Mouse (Mus musculus) CH12.LX (cell line): ENCODE results near the gene Ucn2. TPM values are rescaled to one million over a fixed set of nuclear protein-coding genes. Genes with fewer than 3 reads are reported as not detected.

ENCODE experiments used
- DNase-seq: peaks from one replicate; pipeline ENCODE4 v3.0.0-alpha.2; 2013; ENCODE audit errors: extremely low read depth
- H3K27ac ChIP-seq: 2 replicates; pipeline ENCODE4 v1.5.1; 2012; ENCODE audit warnings: low read depth, mild to moderate bottlenecking, control low read depth, moderate library complexity; ENCODE audit not compliant: insufficient read depth
- H3K27me3 ChIP-seq: replicated peaks from 2 replicates; pipeline ENCODE3; 2012; ENCODE audit warnings: inconsistent platforms
- H3K36me3 ChIP-seq, 2 experiments: replicated peaks in 1 of 2; 2 replicates each; pipeline versions ENCODE3 to v1.6.1; 2012; ENCODE audit warnings: inconsistent platforms in 1 of 2, low read length in 1 of 2, mild to moderate bottlenecking in 1 of 2, mixed read lengths in 1 of 2, moderate library complexity in 1 of 2; ENCODE audit not compliant: control insufficient read depth in 1 of 2, insufficient read depth in 1 of 2
- H3K4me1 ChIP-seq, 2 experiments: 2 replicates each; pipeline ENCODE4 v1.6.1; 2012; ENCODE audit warnings: inconsistent platforms in 1 of 2, moderate library complexity in 1 of 2; ENCODE audit not compliant: insufficient read depth in 2 of 2, control insufficient read depth in 1 of 2
- H3K4me2 ChIP-seq: 2 replicates; pipeline ENCODE4 v1.6.1; 2012; ENCODE audit warnings: low read depth, mild to moderate bottlenecking, control low read depth; ENCODE audit not compliant: poor library complexity, insufficient read depth, severe bottlenecking
- H3K4me3 ChIP-seq, 3 experiments: fragments of 150-350 bp in 1 of 3; sonication (generic) in 1 of 3; replicated peaks in 1 of 3; 2 replicates each; pipeline versions ENCODE3 to v1.5.1; 2011 to 2012; ENCODE audit warnings: low read depth in 2 of 3, low read length in 2 of 3, mild to moderate bottlenecking in 2 of 3, moderate library complexity in 2 of 3, control low read depth in 1 of 3, improper control_type of control experiment in 1 of 3, inconsistent platforms in 1 of 3, mixed read lengths in 1 of 3; ENCODE audit not compliant: poor library complexity in 1 of 3
- H3K79me2 ChIP-seq: replicated peaks from 2 replicates; pipeline ENCODE4 v1.6.1; 2012; ENCODE audit warnings: mild to moderate bottlenecking, moderate library complexity; ENCODE audit not compliant: control insufficient read depth, poor library complexity, insufficient read depth, severe bottlenecking; ENCODE audit errors: extremely low read depth
- H3K9ac ChIP-seq: 2 replicates; pipeline ENCODE4 v1.6.1; 2012; ENCODE audit warnings: low read depth, mild to moderate bottlenecking, control low read depth, moderate library complexity; ENCODE audit not compliant: insufficient read depth
- H3K9me3 ChIP-seq: replicated peaks from 2 replicates; pipeline ENCODE3; 2012; ENCODE audit warnings: low read length, inconsistent platforms, mixed read lengths
- BHLHE40 ChIP-seq: IDR thresholded peaks from 2 replicates; pipeline ENCODE4 v1.6.1; 2011; ENCODE audit warnings: mild to moderate bottlenecking, low read depth, low read length, improper control_type of control experiment
- CHD1 ChIP-seq: IDR thresholded peaks from 2 replicates; pipeline ENCODE4 v1.6.1; 2012; ENCODE audit warnings: low read depth, low read length, improper control_type of control experiment, inconsistent platforms
- CTCF ChIP-seq, 2 experiments: IDR thresholded peaks in 1 of 2; conservative IDR thresholded peaks in 1 of 2; 2 replicates each; pipeline ENCODE4 v1.5.1; 2011 to 2012; ENCODE audit warnings: low read depth in 2 of 2, low read length in 2 of 2, improper control_type of control experiment in 1 of 2, inconsistent platforms in 1 of 2, mild to moderate bottlenecking in 1 of 2, moderate library complexity in 1 of 2
- E2F4 ChIP-seq: IDR thresholded peaks from 2 replicates; pipeline ENCODE4 v1.6.1; 2011; ENCODE audit warnings: low read depth, low read length, improper control_type of control experiment; ENCODE audit not compliant: insufficient replicate concordance
- ETS1 ChIP-seq: conservative IDR thresholded peaks from 2 replicates; pipeline ENCODE4 v1.6.1; 2012; ENCODE audit warnings: low read depth, mild to moderate bottlenecking, inconsistent platforms, low read length, improper control_type of control experiment, moderate library complexity
- HCFC1 ChIP-seq: IDR thresholded peaks from 2 replicates; pipeline ENCODE4 v1.6.1; 2012; ENCODE audit warnings: low read depth, mild to moderate bottlenecking, inconsistent platforms, low read length, improper control_type of control experiment
- IRF4 ChIP-seq: IDR thresholded peaks from 2 replicates; pipeline ENCODE4 v1.6.1; 2014; ENCODE audit warnings: low read depth, mild to moderate bottlenecking, inconsistent platforms, low read length, improper control_type of control experiment
- JUN ChIP-seq: IDR thresholded peaks from 2 replicates; pipeline ENCODE4 v1.6.1; 2011; ENCODE audit warnings: low read depth, mild to moderate bottlenecking, low read length, improper control_type of control experiment, moderate library complexity; ENCODE audit not compliant: insufficient read depth
- MAX ChIP-seq: IDR thresholded peaks from 2 replicates; pipeline ENCODE4 v1.6.1; 2011; ENCODE audit warnings: low read length, improper control_type of control experiment
- MXI1 ChIP-seq: IDR thresholded peaks from 2 replicates; pipeline ENCODE4 v1.6.1; 2011; ENCODE audit warnings: mild to moderate bottlenecking, low read depth, low read length, improper control_type of control experiment
- NRF1 ChIP-seq: IDR thresholded peaks from 2 replicates; pipeline ENCODE4 v1.6.1; 2014; ENCODE audit warnings: low read depth, mild to moderate bottlenecking, inconsistent platforms, low read length, improper control_type of control experiment, moderate library complexity
- PAX5 ChIP-seq: IDR thresholded peaks from 2 replicates; pipeline ENCODE4 v1.6.1; 2012; ENCODE audit warnings: low read length, inconsistent platforms, mixed read lengths
- POLR2A ChIP-seq: IDR thresholded peaks from 2 replicates; pipeline ENCODE4 v1.6.1; 2011; ENCODE audit warnings: low read depth, mild to moderate bottlenecking, improper control_type of control experiment, low read length
- RAD21 ChIP-seq: IDR thresholded peaks from 2 replicates; pipeline ENCODE4 v1.6.1; 2011; ENCODE audit warnings: low read depth, mild to moderate bottlenecking, low read length, improper control_type of control experiment, moderate library complexity
- RCOR1 ChIP-seq: conservative IDR thresholded peaks from 2 replicates; pipeline ENCODE4 v1.6.1; 2012; ENCODE audit warnings: low read depth, mild to moderate bottlenecking, inconsistent platforms, low read length, improper control_type of control experiment
- SIN3A ChIP-seq: IDR thresholded peaks from 2 replicates; pipeline ENCODE4 v1.6.1; 2012; ENCODE audit warnings: low read length, improper control_type of control experiment, inconsistent platforms
- SMC3 ChIP-seq: IDR thresholded peaks from 2 replicates; pipeline ENCODE4 v1.6.1; 2011; ENCODE audit warnings: low read depth, low read length, improper control_type of control experiment
- TCF12 ChIP-seq: IDR thresholded peaks from 2 replicates; pipeline ENCODE4 v1.6.1; 2014; ENCODE audit warnings: low read depth, mild to moderate bottlenecking, inconsistent platforms, low read length, improper control_type of control experiment
- UBTF ChIP-seq: IDR thresholded peaks from 2 replicates; pipeline ENCODE4 v1.6.1; 2012; ENCODE audit warnings: low read depth, mild to moderate bottlenecking, inconsistent platforms, low read length, improper control_type of control experiment, moderate library complexity
- USF2 ChIP-seq: conservative IDR thresholded peaks from 2 replicates; pipeline ENCODE4 v1.6.1; 2011; ENCODE audit warnings: low read depth, low read length, improper control_type of control experiment
- ZC3H11A ChIP-seq: IDR thresholded peaks from 2 replicates; pipeline ENCODE4 v1.6.1; 2012; ENCODE audit warnings: low read depth, mild to moderate bottlenecking, inconsistent platforms, low read length, improper control_type of control experiment
- ZKSCAN1 ChIP-seq: IDR thresholded peaks from 2 replicates; pipeline ENCODE4 v1.6.1; 2012; ENCODE audit warnings: low read depth, inconsistent platforms, low read length, improper control_type of control experiment, borderline replicate concordance
- ZMIZ1 ChIP-seq: IDR thresholded peaks from 2 replicates; pipeline ENCODE4 v1.6.1; 2012; ENCODE audit warnings: low read depth, mild to moderate bottlenecking, inconsistent platforms, low read length, improper control_type of control experiment
- dilution Hi-C: fragments of 300-500 bp; cut with MboI; formaldehyde crosslinking; loops from 2 replicates; pipeline ENCODE4 v1.14.3; 2020; ENCODE audit warnings: low sequenced_read_pairs; ENCODE audit not compliant: extremely low pct_unique_long_range_greater_than_20kb, extremely low pct_ligation_motif_present
- in situ Hi-C: fragments of 300-500 bp; cut with MboI; formaldehyde crosslinking; loops from 3 replicates; pipeline ENCODE4 v1.14.3; 2019; ENCODE audit warnings: low sequenced_read_pairs, low pct_ligation_motif_present, low pct_unique_long_range_greater_than_20kb, mixed read lengths
- polyA plus RNA-seq: library from polyadenylated mRNA; unstranded; fragments of >175 nt; gene quantifications from 2 replicates; pipeline ENCODE4 v1.2.1, GENCODE M21; 2012; ENCODE audit warnings: low read depth; ENCODE audit not compliant: insufficient read length
- total RNA-seq, 2 experiments: library from RNA; depleted of rRNA; stranded (reverse); fragments of 300-350 nt in 1 of 2; fragments of >200 nt in 1 of 2; gene quantifications; 2 replicates each; pipeline ENCODE4 v1.2.3; 2012 to 2014

Ucn2 gene
- total and polyA plus RNA-seq, 3 experiments, result 0.40 TPM; not detected in 2

GRCm38 (mm10) chr9:108999167-108999526, 13.3 kb downstream of the Ucn2 start:
- Histone ChIP-seq H3K27me3 (no peaks in the 10 kb centered on the region), H3K79me2 (no peaks in the 10 kb centered on the region), H3K4me2 (no peak overlapping the region), H3K4me1 (peaks cover 10 to 46% of the 10 kb centered on the region in 2 experiments; a peak in 3 of 4 replicates), H3K9ac (no peak overlapping the region), H3K4me3 (no peak overlapping the region), H3K36me3 (peaks cover 0 to 18% of the 10 kb centered on the region in 2 experiments), H3K9me3 (no peaks in the 10 kb centered on the region), H3K27ac (no peak overlapping the region)
- peak; percentile 49 for DNase-seq
- in situ Hi-C loops, result no loop called here
- dilution Hi-C loops, result no loop called here
- no peak for TF ChIP-seq PAX5
- no peak for TF ChIP-seq CHD1
- no peak for TF ChIP-seq RCOR1
- TF ChIP-seq BHLHE40, result no peak
- no peak for TF ChIP-seq SMC3
- no peak for TF ChIP-seq USF2
- no peak for TF ChIP-seq UBTF
- no peak for TF ChIP-seq ZKSCAN1
- no peak for TF ChIP-seq POLR2A
- no peak for TF ChIP-seq SIN3A
- TF ChIP-seq MXI1, result no peak

GRCm38 (mm10) chr9:109000726-109001125, 14.9 kb downstream of the Ucn2 start:
- peak; percentile 85 for DNase-seq
- H3K4me2 ChIP-seq, result no peak overlapping the region
- no peaks in the 10 kb centered on the region for H3K27me3 ChIP-seq
- dilution Hi-C loops (no loop called here), in situ Hi-C loops (loop anchor here (5.0 kb wide), 1 partner anchor 117 kb away; no protein-coding TSS in a partner anchor)
- H3K36me3 ChIP-seq, result peaks cover 0 to 30% of the 10 kb centered on the region in 2 experiments
- H3K9me3 ChIP-seq, result no peaks in the 10 kb centered on the region
- no peak overlapping the region for H3K4me3 ChIP-seq
- H3K27ac ChIP-seq, result no peak overlapping the region
- no peak overlapping the region for H3K9ac ChIP-seq
- no peaks in the 10 kb centered on the region for H3K79me2 ChIP-seq
- TF ChIP-seq ZKSCAN1, result no peak
- no peak for TF ChIP-seq SIN3A
- no peak for TF ChIP-seq CHD1
- peak; percentile 86 for TF ChIP-seq RAD21
- 0 out of 2 replicates have a peak, but pooled peaks have one; percentile 27 for TF ChIP-seq IRF4
- no peak for TF ChIP-seq MAX
- TF ChIP-seq MXI1, result no peak
- TF ChIP-seq SMC3, result peak; percentile 76
- TF ChIP-seq TCF12, result 0 out of 2 replicates have a peak, but pooled peaks have one; percentile 4
- peak; percentile 23; the same call in 1 of the 2 replicates for TF ChIP-seq ZC3H11A
- no peak for TF ChIP-seq E2F4
- TF ChIP-seq JUN, result no peak
- TF ChIP-seq POLR2A, result no peak
- no peak for TF ChIP-seq ZMIZ1
- TF ChIP-seq HCFC1, result no peak
- TF ChIP-seq NRF1, result no peak
- peak; percentile 94 to 98 for TF ChIP-seq CTCF (conservative IDR thresholded peaks at IDR 0.05 in 1 of 2, IDR thresholded peaks at IDR 0.05 in 1 of 2; ENCODE audit: low read depth in 2 of 2, low read length in 2 of 2)
- TF ChIP-seq ETS1, result no peak
- H3K4me1 ChIP-seq, result peaks cover 4 to 37% of the 10 kb centered on the region in 2 experiments; a peak in 3 of 4 replicates
